Mouse (Mus musculus): ENCODE measurements at regions not wholly inside any gene's neighbourhood (a gene's known extent, or its start where the extent isn't known, plus 50 kb on each side); places are given as distances from the start of the nearest gene placed in this dataset.

GRCm38 (mm10) chr8:101466363-101466762 is 1319.1 kb downstream of the Cdh11 start:
- TF ChIP-seq EP300 (IDR thresholded peaks at IDR 0.05; ENCODE audit: insufficient read depth, low read depth, low read length) (no peak), POLR2A (IDR thresholded peaks at IDR 0.05; ENCODE audit: insufficient read depth, low read depth, low read length) (no peak)
